Mouse (Mus musculus) cortical plate, adult 2 months (tissue): ENCODE data around the gene Hist1h2ae. TPM values are rescaled to one million over a fixed set of nuclear protein-coding genes. Genes with fewer than 3 reads are reported as not detected.
A peak's percentile ranks its signal among the peaks of the same experiment; 100 is the strongest.
"Not testable (repeated sequence)": the region's sequence is repeated elsewhere in the genome, so short reads cannot be mapped to it uniquely, and the experiment has no call there.

Experiments
- H3K27ac ChIP-seq: fragments of 200-500 bp; 2 replicates; pipeline ENCODE4 v1.5.1; 2012; ENCODE audit warnings: low read length, control low read depth, inconsistent platforms; ENCODE audit not compliant: insufficient read depth
- H3K4me1 ChIP-seq: fragments of 200-500 bp; 2 replicates; pipeline ENCODE4 v1.6.1; 2011; ENCODE audit warnings: low read length; ENCODE audit not compliant: control insufficient read depth, insufficient read depth
- H3K4me3 ChIP-seq: fragments of 200-500 bp; 2 replicates; pipeline ENCODE4 v1.5.1; 2011; ENCODE audit warnings: mild to moderate bottlenecking, low read length, control low read depth; ENCODE audit not compliant: insufficient read depth
- CTCF ChIP-seq: fragments of 200-500 bp; IDR thresholded peaks from 2 replicates; pipeline ENCODE4 v1.5.1; 2011; ENCODE audit warnings: mild to moderate bottlenecking, control low read depth, low read length; ENCODE audit not compliant: insufficient read depth; ENCODE audit errors: extremely low read depth
- POLR2A ChIP-seq: fragments of 200-500 bp; IDR thresholded peaks from 2 replicates; pipeline ENCODE4 v1.6.1; 2011; ENCODE audit warnings: mild to moderate bottlenecking, low read length, control low read depth; ENCODE audit not compliant: insufficient read depth; ENCODE audit errors: extremely low read depth
- polyA plus RNA-seq: library from polyadenylated mRNA; depleted of rRNA; stranded (reverse); fragments of >200 nt; gene quantifications from 2 replicates; pipeline ENCODE4 v1.2.3, GENCODE M21; 2012

Hist1h2ae gene
- polyA plus RNA-seq, 1 experiment: 0.50 TPM

DNA sequence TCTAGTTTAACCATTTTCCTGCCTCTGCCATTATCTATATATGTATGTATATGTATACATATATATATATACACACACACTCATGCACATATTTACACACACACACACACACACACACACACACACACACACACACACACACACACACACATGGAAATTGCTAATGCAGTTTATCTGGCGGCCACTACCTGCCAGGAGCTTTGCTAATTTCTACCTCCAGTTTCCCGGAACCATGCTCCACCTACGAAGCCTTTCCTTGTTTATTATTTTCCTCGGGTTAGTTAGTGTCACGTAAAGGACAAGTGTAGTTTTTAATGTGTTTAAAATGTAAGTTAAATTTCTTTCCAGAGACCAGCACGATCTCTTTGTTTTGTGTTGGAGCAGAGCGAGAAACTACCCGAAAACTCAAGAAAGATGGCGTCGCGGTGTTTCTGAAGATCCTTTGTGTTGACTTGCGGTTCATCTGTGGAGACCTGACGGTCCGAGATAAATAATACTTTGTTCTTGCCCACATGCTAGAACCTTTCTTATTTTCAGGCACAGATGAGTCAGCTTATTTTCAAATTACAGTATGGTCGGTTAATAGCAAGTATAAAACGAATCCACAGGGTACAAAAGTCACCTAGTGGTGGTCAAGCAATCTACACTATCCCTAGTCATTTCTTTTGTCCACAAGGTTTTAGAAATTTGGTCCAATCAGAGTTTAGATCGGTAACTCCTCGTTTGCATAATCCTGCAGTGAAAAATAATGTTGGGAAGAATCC is 8.1 kb downstream of the Hist1h2ae start:
- no peak for TF ChIP-seq POLR2A
- TF ChIP-seq CTCF: no peak

DNA sequence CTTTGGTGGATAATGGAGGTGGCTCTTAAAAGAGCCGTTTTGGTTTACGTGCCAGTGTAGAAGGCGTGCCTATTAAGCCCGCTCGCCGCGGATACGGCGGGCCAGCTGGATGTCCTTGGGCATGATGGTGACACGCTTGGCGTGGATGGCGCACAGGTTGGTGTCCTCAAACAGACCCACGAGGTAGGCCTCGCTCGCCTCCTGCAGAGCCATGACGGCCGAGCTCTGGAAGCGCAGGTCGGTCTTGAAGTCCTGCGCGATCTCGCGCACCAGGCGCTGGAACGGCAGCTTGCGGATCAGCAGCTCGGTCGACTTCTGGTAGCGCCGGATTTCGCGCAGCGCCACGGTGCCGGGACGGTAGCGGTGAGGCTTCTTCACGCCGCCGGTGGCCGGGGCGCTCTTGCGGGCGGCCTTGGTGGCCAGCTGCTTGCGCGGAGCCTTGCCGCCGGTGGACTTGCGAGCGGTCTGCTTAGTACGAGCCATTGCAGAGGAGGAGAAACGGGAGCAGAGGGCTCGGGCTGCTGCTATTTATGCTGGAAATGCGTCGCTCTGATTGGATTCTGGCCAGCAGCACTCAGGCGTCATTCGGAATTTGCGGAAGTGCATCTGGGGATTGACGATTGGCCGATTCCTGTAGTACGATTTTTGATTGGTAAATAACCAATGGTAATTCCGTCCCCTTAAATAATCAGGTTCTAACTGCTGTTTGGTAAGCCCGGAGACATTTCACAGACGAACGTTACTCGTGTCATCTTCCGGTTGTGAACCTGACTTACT is 8.9 kb downstream of the Hist1h2ae start, which contains the start of gene Hist1h3e:
Hist1h3e (minus strand) TSS at position 487 of the 777 bp plus-strand sequence.
- Histone ChIP-seq H3K27ac (peak within 1 kb of the TSS; percentile 85), H3K4me3 (peak within 1 kb of the TSS; percentile 7)
- peak; percentile 99 for TF ChIP-seq POLR2A
- not testable (repeated sequence) for H3K4me1 ChIP-seq

More for the DNA sequence above, 8.1 kb downstream of the Hist1h2ae start:
- Histone ChIP-seq H3K4me1 (no peaks in the 10 kb centered on the region), H3K27ac (peak overlapping the region; percentile 85), H3K4me3 (peak overlapping the region; percentile 7)

DNA sequence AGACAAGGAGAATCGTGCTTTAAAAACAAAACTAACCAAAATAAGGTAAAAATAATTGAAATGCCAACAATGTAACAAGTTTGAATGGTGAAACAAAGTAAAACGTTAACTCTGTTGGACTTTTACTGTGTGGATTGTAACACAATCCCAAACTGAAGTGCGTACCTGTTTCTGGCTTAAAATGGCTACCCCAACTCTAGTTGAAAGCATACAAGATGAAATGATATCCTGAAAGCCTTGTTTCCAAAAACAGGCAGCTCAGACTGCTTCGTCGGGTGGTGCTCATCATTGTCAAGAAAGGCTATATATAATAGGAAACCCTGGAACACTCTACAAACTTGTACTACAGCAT is 9.5 kb downstream of the Hist1h2ae start:
- peak overlapping the region; percentile 7 for H3K4me3 ChIP-seq
- not testable (repeated sequence) for H3K4me1 ChIP-seq
- 0 out of 2 replicates have a peak overlapping the region, but pooled peaks have one; percentile 26 for H3K27ac ChIP-seq

DNA sequence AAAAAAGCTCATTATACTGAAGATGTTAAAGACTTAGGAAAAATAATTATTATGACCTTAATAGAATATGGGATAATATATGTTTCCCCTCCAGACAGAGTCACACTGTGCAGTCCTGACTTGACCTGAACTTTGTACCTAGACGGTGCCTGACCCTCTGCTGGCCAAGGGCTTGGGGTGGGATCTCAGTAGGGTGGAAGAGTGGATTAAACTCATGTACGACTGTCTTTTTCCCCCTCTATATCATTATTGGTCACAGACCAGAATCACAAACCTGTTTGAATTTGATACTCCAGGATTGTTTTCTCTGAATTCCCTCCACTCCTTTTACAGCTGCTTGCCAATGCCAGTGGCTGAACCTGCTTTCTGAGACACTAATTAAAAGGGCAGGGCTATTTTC is 10.3 kb downstream of the Hist1h2ae start:
- not testable (repeated sequence) for H3K4me3 ChIP-seq, H3K4me1 ChIP-seq, H3K27ac ChIP-seq

DNA sequence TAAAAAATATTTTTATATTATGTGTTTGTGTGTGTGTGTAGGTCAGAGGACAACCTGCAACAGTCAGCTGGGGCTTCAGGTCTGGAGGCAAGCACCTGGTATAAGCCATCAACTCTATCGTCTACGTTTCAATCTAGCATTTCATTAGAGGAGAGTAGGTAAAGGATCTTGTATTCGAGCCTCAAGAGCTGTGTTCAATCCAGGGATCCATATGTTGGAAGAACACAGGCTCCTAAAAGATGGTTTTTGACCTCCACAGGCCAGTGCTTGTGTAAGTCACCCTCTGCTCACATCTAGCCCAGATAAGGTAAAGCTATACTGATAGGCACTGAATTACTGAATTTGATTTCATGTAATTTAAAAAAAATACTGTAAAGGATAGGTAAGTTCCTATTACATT is 14.1 kb downstream of the Hist1h2ae start:
- no peak for TF ChIP-seq POLR2A
- TF ChIP-seq CTCF: no peak
- Histone ChIP-seq H3K27ac (no peak overlapping the region), H3K4me3 (no peak overlapping the region; the same call in 1 of the 2 replicates), H3K4me1 (no peaks in the 10 kb centered on the region; the same call in 1 of the 2 replicates)

DNA sequence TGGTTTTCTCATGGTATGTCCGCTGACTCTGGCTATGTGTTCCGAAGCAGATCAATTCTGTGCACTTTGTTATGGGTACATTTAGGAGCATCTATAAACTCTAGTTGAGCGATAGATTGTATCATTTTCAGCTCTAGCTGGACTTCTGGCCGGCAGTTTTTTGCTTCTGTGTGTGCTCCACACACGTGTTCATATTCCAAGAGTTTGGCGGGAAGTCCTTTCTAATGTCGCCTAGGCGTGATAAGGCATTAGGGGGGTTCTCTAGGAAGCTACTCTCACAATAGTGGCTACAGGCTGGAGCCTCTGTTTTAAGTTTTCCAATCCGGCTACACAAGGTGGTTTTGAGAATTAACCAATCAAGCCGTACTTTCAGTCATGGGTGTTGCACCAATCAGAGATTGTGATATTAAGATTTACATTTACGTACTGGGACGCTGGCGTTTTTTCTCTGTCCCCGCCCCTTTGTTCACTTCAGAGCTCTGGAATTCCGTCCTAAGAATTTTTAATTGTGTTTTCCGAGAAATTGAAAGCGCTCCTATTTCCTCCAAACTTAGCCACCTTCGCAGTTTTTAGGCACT is 15.1 kb downstream of the Hist1h2ae start:
- Histone ChIP-seq H3K4me1 (no peaks in the 10 kb centered on the region; the same call in 1 of the 2 replicates), H3K27ac (peak overlapping the region; percentile 61; the same call in 1 of the 2 replicates), H3K4me3 (peak overlapping the region; percentile 85)
- TF ChIP-seq POLR2A: peak; percentile 75
- no peak for TF ChIP-seq CTCF

DNA sequence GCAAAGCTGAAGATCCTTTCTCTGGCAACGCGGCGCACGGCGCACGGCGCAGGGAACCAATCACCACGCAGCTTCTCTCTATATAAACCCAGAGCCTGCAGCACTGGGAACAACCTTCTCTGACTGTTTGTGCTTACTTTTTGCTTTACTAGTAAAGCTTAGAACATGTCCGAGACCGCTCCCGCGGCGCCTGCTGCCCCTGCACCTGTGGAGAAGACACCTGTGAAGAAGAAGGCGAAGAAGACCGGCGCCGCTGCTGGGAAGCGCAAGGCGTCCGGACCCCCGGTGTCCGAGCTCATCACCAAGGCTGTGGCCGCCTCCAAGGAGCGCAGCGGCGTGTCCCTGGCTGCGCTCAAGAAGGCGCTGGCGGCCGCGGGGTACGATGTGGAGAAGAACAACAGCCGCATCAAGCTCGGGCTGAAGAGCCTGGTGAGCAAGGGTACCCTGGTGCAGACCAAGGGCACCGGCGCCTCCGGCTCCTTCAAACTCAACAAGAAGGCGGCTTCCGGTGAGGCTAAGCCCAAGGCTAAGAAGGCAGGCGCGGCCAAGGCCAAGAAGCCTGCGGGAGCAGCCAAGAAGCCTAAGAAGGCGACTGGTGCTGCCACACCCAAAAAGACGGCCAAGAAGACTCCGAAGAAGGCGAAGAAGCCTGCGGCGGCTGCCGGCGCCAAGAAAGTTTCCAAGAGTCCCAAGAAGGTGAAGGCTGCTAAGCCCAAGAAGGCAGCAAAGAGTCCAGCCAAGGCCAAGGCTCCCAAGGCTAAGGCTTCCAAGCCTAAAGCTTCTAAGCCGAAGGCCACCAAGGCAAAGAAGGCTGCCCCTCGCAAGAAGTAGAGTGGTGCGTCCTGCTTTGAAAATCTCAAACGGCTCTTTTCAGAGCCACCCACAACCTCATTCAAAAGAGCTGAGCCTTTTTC is 15.8 kb downstream of the Hist1h2ae start:
- Histone ChIP-seq H3K4me1 (no peaks in the 10 kb centered on the region; the same call in 1 of the 2 replicates), H3K27ac (peak overlapping the region; percentile 88; the same call in 1 of the 2 replicates), H3K4me3 (peak overlapping the region; percentile 85)
- TF ChIP-seq CTCF: no peak
- peak; percentile 94 for TF ChIP-seq POLR2A

DNA sequence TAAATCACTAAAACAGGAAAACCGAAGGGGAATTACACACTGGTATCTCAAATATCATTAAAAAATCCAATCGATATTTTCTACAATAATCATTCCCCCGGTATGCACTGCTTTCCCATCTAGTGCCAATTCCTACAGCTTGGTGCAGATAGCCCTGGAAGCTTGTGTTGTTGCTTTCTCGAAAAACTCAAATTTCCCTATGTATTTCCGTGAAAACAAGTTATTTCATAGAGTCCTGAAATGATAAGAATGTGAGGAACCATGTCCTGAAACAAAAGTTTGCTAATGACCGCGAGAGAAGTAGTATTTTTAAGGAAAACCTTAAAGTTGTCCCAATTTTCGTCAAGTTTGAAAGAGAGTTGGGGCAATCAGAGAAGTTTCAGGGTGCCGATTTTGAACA is 16.6 kb downstream of the Hist1h2ae start:
- Histone ChIP-seq H3K27ac (peak overlapping the region; percentile 84; the same call in 1 of the 2 replicates), H3K4me3 (peak overlapping the region; percentile 85), H3K4me1 (no peaks in the 10 kb centered on the region; the same call in 1 of the 2 replicates)
- TF ChIP-seq POLR2A (no peak), CTCF (no peak)

DNA sequence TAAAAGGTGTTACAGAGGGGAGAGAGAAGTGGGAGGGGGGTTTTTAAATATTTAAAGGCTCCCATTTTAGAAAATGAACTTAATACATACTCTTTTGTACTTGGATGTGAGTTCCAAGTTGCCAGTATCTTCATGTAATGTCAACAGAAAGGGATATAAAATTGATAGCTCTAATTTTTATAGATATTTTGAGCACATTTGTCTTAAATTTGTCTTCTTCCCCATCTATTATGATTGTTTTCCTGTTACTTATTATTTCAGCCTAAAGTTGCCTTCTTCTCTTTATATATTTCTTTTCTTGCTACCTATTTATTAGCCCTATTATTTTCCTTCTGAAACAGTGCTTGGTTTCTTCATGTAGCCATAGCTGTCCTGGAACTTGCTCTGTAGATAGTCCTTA is 18.1 kb downstream of the Hist1h2ae start, which contains the start of gene Hist1h1d:
Hist1h1d (plus strand) TSS at position 301 of the 400 bp plus-strand sequence.
- TF ChIP-seq CTCF: no peak
- TF ChIP-seq POLR2A: no peak
- H3K4me3 ChIP-seq: no peak within 1 kb of the TSS
- H3K4me1 ChIP-seq: no peaks in the 10 kb centered on the region; the same call in 1 of the 2 replicates
- no peak within 1 kb of the TSS for H3K27ac ChIP-seq
